Mouse (Mus musculus) lung, embryonic 15.5 days (tissue): ENCODE data around the gene Sult1c2. TPM values are rescaled to one million over a fixed set of nuclear protein-coding genes. Genes with fewer than 3 reads are reported as not detected.

Experiments used
- polyA plus RNA-seq: library from polyadenylated mRNA; unstranded; fragments of >200 nt; fragmentation: Nextera tagmentation; extraction: Ambion mirVana; gene quantifications from 2 replicates; pipeline ENCODE4 v1.2.1, GENCODE M21; 2015

The Sult1c2 gene
- polyA plus RNA-seq, 1 experiment from 2014 or later, result not detected

Other genes with a start within 250 kb of the Sult1c2 start
- gene Sgo1, start 157.0 kb downstream of the Sult1c2 start, polyA plus RNA-seq, result 37.6 and 38.2 TPM in 2 replicates
- gene Sult1c1, start 144.3 kb upstream of the Sult1c2 start, polyA plus RNA-seq, result not detected in 2 replicates